Mouse (Mus musculus): Measurements from ENCODE around the gene Ilf3.

DNA sequence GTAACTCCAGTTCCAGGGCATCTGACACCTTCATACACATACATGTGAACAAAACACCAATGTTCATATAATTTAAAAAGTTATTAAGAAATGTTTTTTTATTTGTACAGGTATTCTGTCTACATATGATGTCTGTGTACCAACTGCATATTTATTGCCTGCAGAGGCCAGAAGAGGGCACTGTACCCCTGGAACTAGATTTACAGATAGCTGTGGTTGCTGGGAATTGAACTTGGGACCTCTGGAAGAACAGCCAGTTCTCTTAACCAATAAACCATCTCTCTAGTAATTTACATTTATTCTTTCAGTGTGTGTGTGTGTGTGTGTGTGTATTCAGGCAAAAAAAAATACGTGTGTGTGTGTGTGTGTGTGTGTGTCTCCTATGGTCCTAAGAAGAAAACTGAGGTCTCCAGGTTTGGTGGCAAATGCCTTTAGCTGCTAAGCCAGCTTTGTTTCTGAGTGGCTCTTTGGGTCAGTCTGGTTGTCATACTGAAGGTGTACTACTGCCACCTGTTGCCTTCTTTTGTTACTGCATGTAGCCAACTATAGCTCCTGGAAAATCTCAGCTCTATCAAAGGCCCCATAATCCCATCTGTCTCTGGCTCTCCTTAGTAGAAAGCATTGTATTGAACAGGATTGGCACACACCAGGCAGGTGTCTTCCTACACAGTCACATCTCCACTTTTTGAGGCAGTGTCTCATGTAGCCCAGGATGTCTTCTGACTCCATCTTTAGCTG, 10.5 kb upstream of the Ilf3 start:
- TF ChIP-seq CTCF (IDR thresholded peaks at IDR 0.05; ENCODE audit: control insufficient read depth, insufficient read depth, insufficient replicate concordance, low read depth, low read length): no peak; the same call in 1 of the 2 replicates
- TF ChIP-seq POLR2A (IDR thresholded peaks at IDR 0.05; ENCODE audit: control insufficient read depth, low read depth, low read length): no peak

All from testis, adult 2 months (tissue).